Mouse (Mus musculus) limb, embryonic 10.5 days (tissue): ENCODE data around the gene Msl3l2. TPM values are rescaled to one million over a fixed set of nuclear protein-coding genes. Genes with fewer than 3 reads are reported as not detected.

ENCODE experiments used
- DNase-seq: peaks from one replicate; pipeline ENCODE4 v3.0.0-alpha.2; 2017; ENCODE audit warnings: low spot score
- H3K27ac ChIP-seq: fragments of 300-500 bp; sonication (generic); 2 replicates; pipeline ENCODE4 v1.5.1; 2016; ENCODE audit warnings: mild to moderate bottlenecking
- H3K27me3 ChIP-seq: fragments of 300-500 bp; sonication (generic); 2 replicates; pipeline ENCODE4 v1.6.1; 2016; ENCODE audit warnings: low read depth, mild to moderate bottlenecking; ENCODE audit not compliant: poor library complexity, severe bottlenecking
- H3K36me3 ChIP-seq: fragments of 300-500 bp; sonication (generic); 2 replicates; pipeline ENCODE4 v1.6.1; 2016; ENCODE audit warnings: mild to moderate bottlenecking, moderate library complexity
- H3K4me1 ChIP-seq: fragments of 300-500 bp; sonication (generic); 2 replicates; pipeline ENCODE4 v1.6.1; 2016
- H3K4me3 ChIP-seq: fragments of 300-500 bp; sonication (generic); 2 replicates; pipeline ENCODE4 v1.5.1; 2016; ENCODE audit warnings: mild to moderate bottlenecking, moderate library complexity
- H3K9me3 ChIP-seq: fragments of 300-500 bp; sonication (generic); replicated peaks from 2 replicates; pipeline ENCODE4 v1.6.1; 2016; ENCODE audit warnings: mild to moderate bottlenecking
- WGBS: fragments of 180-500 bp; shearing (Covaris S2); methylation state at CpG from one replicate; pipeline ENCODE4 v1.1.7; 2016; 5-methylcytosine and 5-hydroxymethylcytosine counted together
- polyA plus RNA-seq: library from polyadenylated mRNA; unstranded; fragments of >200 nt; fragmentation: Nextera tagmentation; extraction: Ambion mirVana; gene quantifications from 2 replicates; pipeline ENCODE4 v1.2.1, GENCODE M21; 2016

Msl3l2 gene
- polyA plus RNA-seq, 1 experiment from 2014 or later = 7.8 TPM

DNA sequence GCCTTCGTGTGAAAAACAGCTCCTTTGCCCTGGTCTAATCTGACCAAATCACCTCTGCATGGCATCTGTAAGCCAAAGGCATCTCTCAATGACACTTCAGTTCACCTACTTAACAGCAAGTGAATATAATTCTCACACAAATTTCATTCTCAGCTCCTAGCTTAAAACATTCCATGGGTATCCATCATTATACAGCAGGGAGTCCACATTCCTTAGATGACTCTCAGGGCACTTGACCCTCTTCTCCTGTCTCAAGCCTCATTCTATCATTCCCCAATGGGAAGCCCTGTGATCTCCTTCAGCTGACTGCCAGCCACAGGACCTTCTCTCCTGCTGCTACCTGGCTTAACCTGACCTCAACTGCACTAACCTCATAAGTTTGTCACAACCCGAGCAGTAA lies 22.9 kb downstream of the Msl3l2 start:
- no peaks in the 10 kb centered on the region for H3K4me1 ChIP-seq
- no peaks in the 10 kb centered on the region for H3K36me3 ChIP-seq
- no peak for DNase-seq
- WGBS = 79% methylated on average over 2 of the region's 2 CpGs
- no peaks in the 10 kb centered on the region for H3K27me3 ChIP-seq
- H3K27ac ChIP-seq = no peak overlapping the region
- H3K9me3 ChIP-seq = no peaks in the 10 kb centered on the region
- no peak overlapping the region for H3K4me3 ChIP-seq

GRCm38 (mm10) chr10:56137191-56137590 lies 30.5 kb downstream of the Msl3l2 start:
- Histone ChIP-seq H3K27ac (no peak overlapping the region), H3K4me3 (no peak overlapping the region), H3K27me3 (no peaks in the 10 kb centered on the region), H3K9me3 (no peaks in the 10 kb centered on the region), H3K4me1 (no peaks in the 10 kb centered on the region), H3K36me3 (no peaks in the 10 kb centered on the region)
- no peak for DNase-seq
- 98% methylated on average over 5 of the region's 5 CpGs for WGBS

GRCm38 (mm10) chr10:56148920-56149319 lies 42.2 kb downstream of the Msl3l2 start:
- no peak overlapping the region for H3K27ac ChIP-seq
- WGBS = 93% methylated on average over 3 of the region's 3 CpGs
- no peak for DNase-seq
- H3K27me3 ChIP-seq = no peaks in the 10 kb centered on the region
- H3K36me3 ChIP-seq = no peaks in the 10 kb centered on the region
- H3K4me3 ChIP-seq = no peak overlapping the region
- H3K4me1 ChIP-seq = no peaks in the 10 kb centered on the region
- no peaks in the 10 kb centered on the region for H3K9me3 ChIP-seq

- H3K9me3 ChIP-seq = no peaks in the 10 kb centered on the region
- H3K36me3 ChIP-seq = no peaks in the 10 kb centered on the region
- H3K4me1 ChIP-seq = no peaks in the 10 kb centered on the region
- DNase-seq = no peak
- H3K27ac ChIP-seq = no peak overlapping the region
- H3K4me3 ChIP-seq = no peak overlapping the region
- H3K27me3 ChIP-seq = no peaks in the 10 kb centered on the region
- 93% methylated on average over 3 of the region's 3 CpGs for WGBS
Measured at GRCm38 (mm10) chr10:56156956-56157355, 50.2 kb downstream of the Msl3l2 start.

GRCm38 (mm10) chr10:56158207-56158606 lies 51.5 kb downstream of the Msl3l2 start:
- Histone ChIP-seq H3K27ac (no peak overlapping the region), H3K4me3 (no peak overlapping the region), H3K36me3 (no peaks in the 10 kb centered on the region), H3K9me3 (no peaks in the 10 kb centered on the region), H3K4me1 (no peaks in the 10 kb centered on the region), H3K27me3 (no peaks in the 10 kb centered on the region)
- DNase-seq = no peak
- WGBS = 88% methylated on average over 3 of the region's 3 CpGs

DNA sequence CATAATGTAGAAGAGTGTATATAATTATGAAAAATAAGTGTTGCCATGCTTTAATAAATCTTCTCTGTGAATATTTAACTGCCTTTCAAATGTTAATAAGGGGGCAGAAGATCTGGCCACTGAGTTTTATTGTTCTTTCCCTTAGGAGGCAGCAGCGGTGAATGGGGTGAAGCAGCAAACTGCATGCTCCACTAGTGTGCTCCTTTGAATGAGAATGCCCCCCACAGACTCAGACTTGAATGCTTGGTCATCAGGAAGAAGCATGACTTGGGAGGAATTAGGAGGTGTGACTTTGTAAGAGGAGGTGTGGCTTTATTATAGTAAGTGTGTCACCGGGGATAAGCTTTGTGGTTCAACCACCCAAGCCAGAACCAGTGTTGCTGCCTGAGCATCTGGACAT lies 52.0 kb downstream of the Msl3l2 start:
- DNase-seq = no peak
- Histone ChIP-seq H3K27me3 (no peaks in the 10 kb centered on the region), H3K4me1 (no peaks in the 10 kb centered on the region), H3K36me3 (no peaks in the 10 kb centered on the region), H3K27ac (no peak overlapping the region), H3K9me3 (no peaks in the 10 kb centered on the region), H3K4me3 (no peak overlapping the region)
- whole genome bisulfite sequencing = 87% methylated on average over 2 of the region's 2 CpGs

GRCm38 (mm10) chr10:56164411-56164810 lies 57.7 kb downstream of the Msl3l2 start:
- no peak overlapping the region for H3K4me3 ChIP-seq
- H3K36me3 ChIP-seq = no peaks in the 10 kb centered on the region; the same call in 1 of the 2 replicates
- no peak for DNase-seq
- WGBS = 76% methylated on average over 3 of the region's 3 CpGs
- no peaks in the 10 kb centered on the region for H3K27me3 ChIP-seq
- no peaks in the 10 kb centered on the region for H3K9me3 ChIP-seq
- H3K27ac ChIP-seq = no peak overlapping the region
- no peaks in the 10 kb centered on the region for H3K4me1 ChIP-seq

DNA sequence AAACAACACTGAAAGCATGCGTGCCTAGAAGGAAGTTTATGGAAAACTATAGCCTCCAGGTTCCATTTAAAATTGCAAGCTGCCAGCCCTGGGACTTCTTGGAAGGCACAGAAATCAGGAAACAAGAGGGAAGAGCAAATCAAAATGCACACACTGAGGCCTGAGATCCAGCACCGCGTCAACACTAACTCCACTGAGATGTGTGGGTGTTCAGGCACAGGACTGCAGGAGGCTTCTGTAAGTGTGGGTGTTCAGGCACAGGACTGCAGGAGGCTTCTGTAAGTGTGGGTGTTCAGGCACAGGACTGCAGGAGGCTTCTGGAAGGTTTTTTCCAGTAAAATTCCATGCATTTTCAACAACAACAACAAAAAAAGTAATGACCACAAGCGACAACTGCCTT lies 59.0 kb downstream of the Msl3l2 start:
- Histone ChIP-seq H3K27me3 (no peaks in the 10 kb centered on the region), H3K9me3 (no peaks in the 10 kb centered on the region), H3K36me3 (no peaks in the 10 kb centered on the region; the same call in 1 of the 2 replicates), H3K27ac (no peak overlapping the region), H3K4me1 (no peaks in the 10 kb centered on the region), H3K4me3 (no peak overlapping the region)
- no peak for DNase-seq
- 89% methylated on average over 4 of the region's 4 CpGs for WGBS

Other genes starting within 250 kb of the Msl3l2 start
- gene Tbc1d32, start 121.8 kb downstream of the Msl3l2 start, polyA plus RNA-seq = 3.5 and 3.7 TPM in 2 replicates